Mouse (Mus musculus): Measurements from ENCODE around the gene Itgam. TPM values are rescaled to one million over a fixed set of nuclear protein-coding genes. Genes with fewer than 3 reads are reported as not detected.
"Not testable (repeated sequence)": the region's sequence is repeated elsewhere in the genome, so short reads cannot be mapped to it uniquely, and the experiment has no call there.

The Itgam gene
- total RNA-seq, 2 experiments from 2014 or later = 9.1 to 10.2 TPM

- DNase-seq (ENCODE audit: low spot score in 2 of 2) = no peak
These were observed 66.6 kb downstream of the Itgam start, which contains the start of gene Itgax for GRCm38 (mm10) chr7:128128741-128129720. TSS of gene Itgax (plus strand) at chr7:128129547.

GRCm38 (mm10) chr7:128132148-128132547 lies 69.7 kb downstream of the Itgam start:
- no peak for DNase-seq (ENCODE audit: low spot score in 2 of 2)

GRCm38 (mm10) chr7:128133596-128133995 lies 71.2 kb downstream of the Itgam start:
- DNase-seq (ENCODE audit: low spot score in 2 of 2) = no peak

- no peak for DNase-seq (ENCODE audit: low spot score in 2 of 2)
These were observed 74.5 kb downstream of the Itgam start for GRCm38 (mm10) chr7:128136927-128137326.

GRCm38 (mm10) chr7:128139611-128140010 lies 77.2 kb downstream of the Itgam start:
- no peak for DNase-seq (ENCODE audit: low spot score in 2 of 2)

GRCm38 (mm10) chr7:128150970-128151369 lies 88.5 kb downstream of the Itgam start:
- DNase-seq (ENCODE audit: low spot score in 2 of 2) = no peak

GRCm38 (mm10) chr7:128154076-128154475 lies 91.6 kb downstream of the Itgam start, which contains the start of gene Itgad:
TSS of gene Itgad (plus strand) at chr7:128154376.
- no peak for DNase-seq (ENCODE audit: low spot score in 2 of 2)

GRCm38 (mm10) chr7:128154924-128155323 lies 92.5 kb downstream of the Itgam start:
- DNase-seq (ENCODE audit: low spot score in 2 of 2) = no peak

- not testable (repeated sequence) for DNase-seq (ENCODE audit: low spot score in 2 of 2)
These were observed 96.4 kb downstream of the Itgam start for GRCm38 (mm10) chr7:128158688-128159354.

GRCm38 (mm10) chr7:128164001-128164400 lies 101.6 kb downstream of the Itgam start:
- DNase-seq (ENCODE audit: low spot score in 2 of 2) = no peak

- no peak for DNase-seq (ENCODE audit: low spot score in 2 of 2)
These were observed 104.0 kb downstream of the Itgam start for GRCm38 (mm10) chr7:128166391-128166790.

Other genes starting within 250 kb of the Itgam start
- gene Stx4a, start 238.3 kb upstream of the Itgam start, total RNA-seq (2021) = 10 to 100 TPM; 85.0 to 86.3 TPM
- gene Stx1b, start 238.1 kb upstream of the Itgam start, total RNA-seq (2021) = 100 to 1,000 TPM; 420 to 434 TPM
- 10 to 100 TPM; 31.0 TPM for gene Zfp646, start 186.4 kb upstream of the Itgam start, total RNA-seq (2021)
- gene Zfp668, start 185.8 kb upstream of the Itgam start, total RNA-seq (2021) = 10 to 100 TPM; 19.5 to 20.5 TPM
- 1 to 10 TPM; 2.2 to 2.7 TPM for gene Prss53, start 171.7 kb upstream of the Itgam start, total RNA-seq (2021)
- not detected for gene Gm21974, start 167.2 kb upstream of the Itgam start, total RNA-seq (2021)
- gene Vkorc1, start 167.0 kb upstream of the Itgam start, total RNA-seq (2021) = 10 to 100 TPM; 21.3 to 24.0 TPM
- gene Bckdk, start 158.6 kb upstream of the Itgam start, total RNA-seq (2021) = 10 to 100 TPM; 34.3 to 39.3 TPM
- gene Kat8, start 150.1 kb upstream of the Itgam start, total RNA-seq (2021) = 10 to 100 TPM; 29.7 to 33.3 TPM
- gene Prss8, start 132.5 kb upstream of the Itgam start, total RNA-seq (2021) = under 1 TPM; 0.40 to 0.42 TPM
- gene Prss36, start 115.9 kb upstream of the Itgam start, total RNA-seq (2021) = 1 to 10 TPM; 7.9 to 8.2 TPM
- 100 to 1,000 TPM; 268 to 293 TPM for gene Fus, start 95.2 kb upstream of the Itgam start, total RNA-seq (2021)
- gene Pycard, start 68.8 kb upstream of the Itgam start, total RNA-seq (2021) = 1 to 10 TPM; 2.9 to 4.5 TPM
- under 1 TPM; 0.66 to 0.72 TPM for gene Trim72, start 58.7 kb upstream of the Itgam start, total RNA-seq (2021)
- not detected for gene Gm49368, start within 50 bp of the Itgam start, total RNA-seq (2021)
- gene Itgax, start 66.9 kb downstream of the Itgam start, total RNA-seq (2021) = under 1 TPM; 0.23 to 0.40 TPM
- not detected for gene Itgad, start 91.7 kb downstream of the Itgam start, total RNA-seq (2021)
- gene Cox6a2, start 143.7 kb downstream of the Itgam start, total RNA-seq (2021) = 10 to 100 TPM in 1 of 2 experiments, 1 to 10 TPM in 1; 7.5 to 10.4 TPM
- 10 to 100 TPM; 12.2 to 14.7 TPM for gene Armc5, start 174.7 kb downstream of the Itgam start, total RNA-seq (2021)
- 1 to 10 TPM; 2.9 to 3.6 TPM for gene 9130023H24Rik, start 175.4 kb downstream of the Itgam start, total RNA-seq (2021)
- 10 to 100 TPM; 21.6 to 22.8 TPM for gene Tgfb1i1, start 184.2 kb downstream of the Itgam start, total RNA-seq (2021)
- not detected for gene Slc5a2, start 203.0 kb downstream of the Itgam start, total RNA-seq (2021)
- 10 to 100 TPM; 25.6 to 27.6 TPM for gene BC017158, start 235.5 kb downstream of the Itgam start, total RNA-seq (2021)

All from left cerebral cortex, adult 18-20 months (tissue).